Mouse (Mus musculus): ENCODE measurements around the gene Capn12. TPM values are rescaled to one million over a fixed set of nuclear protein-coding genes. Genes with fewer than 3 reads are reported as not detected.

Gene Capn12
- polyA plus RNA-seq, 1 experiment from 2014 or later = 0.64 TPM

GRCm38 (mm10) chr7:28941129-28941528, 59.9 kb downstream of the Capn12 start:
- ATAC-seq (ENCODE audit: low FRiP score, low TSS enrichment) = no peak
- Histone ChIP-seq H3K4me1 (ENCODE audit: control insufficient read depth, insufficient read depth, low read length) (peaks cover 55% of the 10 kb centered on the region), H3K4me2 (replicated peaks; ENCODE audit: low read depth, low read length) (no peak overlapping the region), H3K27me3 (ENCODE audit: control insufficient read depth, insufficient read depth, low read length) (no peaks in the 10 kb centered on the region), H3K9me3 (ENCODE audit: control insufficient read depth, low read length) (no peaks in the 10 kb centered on the region), H3K4me3 (ENCODE audit: low read length) (no peak overlapping the region), H3K27ac (ENCODE audit: low read depth, low read length) (peak overlapping the region; percentile 66), H3K9ac (ENCODE audit: low read depth, low read length) (no peak overlapping the region), H3K36me3 (ENCODE audit: control insufficient read depth, insufficient read depth, low read length) (0 out of 2 replicates have a peak, but pooled peaks cover 2% of the 10 kb centered on the region)
- 67% methylated on average over 4 of the region's 4 CpGs for WGBS

- H3K4me1 ChIP-seq (ENCODE audit: control insufficient read depth, insufficient read depth, low read length) = peaks cover 55% of the 10 kb centered on the region
- no peaks in the 10 kb centered on the region for H3K9me3 ChIP-seq (ENCODE audit: control insufficient read depth, low read length)
- H3K4me2 ChIP-seq (replicated peaks; ENCODE audit: low read depth, low read length) = no peak overlapping the region
- WGBS = 71% methylated on average over 4 of the region's 4 CpGs
- no peaks in the 10 kb centered on the region for H3K36me3 ChIP-seq (ENCODE audit: control insufficient read depth, insufficient read depth, low read length)
- no peak for ATAC-seq (ENCODE audit: low FRiP score, low TSS enrichment)
- peak overlapping the region; percentile 66 for H3K27ac ChIP-seq (ENCODE audit: low read depth, low read length)
- no peak overlapping the region for H3K9ac ChIP-seq (ENCODE audit: low read depth, low read length)
- H3K27me3 ChIP-seq (ENCODE audit: control insufficient read depth, insufficient read depth, low read length) = no peaks in the 10 kb centered on the region
- H3K4me3 ChIP-seq (ENCODE audit: low read length) = no peak overlapping the region
Observed at GRCm38 (mm10) chr7:28941542-28941941, 60.3 kb downstream of the Capn12 start.

Other genes with a start within 250 kb of the Capn12 start
- gene Fbxo27, start 188.6 kb upstream of the Capn12 start, polyA plus RNA-seq (2014; fragmentation: Nextera tagmentation; extraction: Ambion mirVana) = 5.0 and 5.5 TPM in 2 replicates
- gene Fbxo17, start 164.6 kb upstream of the Capn12 start, polyA plus RNA-seq (2014; fragmentation: Nextera tagmentation; extraction: Ambion mirVana) = 7.2 and 8.1 TPM in 2 replicates
- 157 and 170 TPM in 2 replicates for gene Mrps12, start 139.6 kb upstream of the Capn12 start, polyA plus RNA-seq (2014; fragmentation: Nextera tagmentation; extraction: Ambion mirVana)
- 28.8 and 33.0 TPM in 2 replicates for gene Sars2, start 139.4 kb upstream of the Capn12 start, polyA plus RNA-seq (2014; fragmentation: Nextera tagmentation; extraction: Ambion mirVana)
- gene Ccer2, start 125.2 kb upstream of the Capn12 start, polyA plus RNA-seq (2014; fragmentation: Nextera tagmentation; extraction: Ambion mirVana) = not detected in 2 replicates
- gene Sirt2, start 114.7 kb upstream of the Capn12 start, polyA plus RNA-seq (2014; fragmentation: Nextera tagmentation; extraction: Ambion mirVana) = 49.7 and 56.7 TPM in 2 replicates
- gene Nfkbib, start 113.9 kb upstream of the Capn12 start, polyA plus RNA-seq (2014; fragmentation: Nextera tagmentation; extraction: Ambion mirVana) = 39.2 and 43.9 TPM in 2 replicates
- gene Rinl, start 92.5 kb upstream of the Capn12 start, polyA plus RNA-seq (2014; fragmentation: Nextera tagmentation; extraction: Ambion mirVana) = 2.9 and 5.6 TPM in 2 replicates
- 283 and 322 TPM in 2 replicates for gene Hnrnpl, start 72.9 kb upstream of the Capn12 start, polyA plus RNA-seq (2014; fragmentation: Nextera tagmentation; extraction: Ambion mirVana)
- gene Ech1, start 56.2 kb upstream of the Capn12 start, polyA plus RNA-seq (2014; fragmentation: Nextera tagmentation; extraction: Ambion mirVana) = 134 and 150 TPM in 2 replicates
- 3.8 and 3.9 TPM in 2 replicates for gene Lgals4, start 47.6 kb upstream of the Capn12 start, polyA plus RNA-seq (2014; fragmentation: Nextera tagmentation; extraction: Ambion mirVana)
- gene Lgals7, start 17.6 kb upstream of the Capn12 start, polyA plus RNA-seq (2014; fragmentation: Nextera tagmentation; extraction: Ambion mirVana) = 1.1 and 4.0 TPM in 2 replicates
- 176 and 239 TPM in 2 replicates for gene Actn4, start 80.9 kb downstream of the Capn12 start, polyA plus RNA-seq (2014; fragmentation: Nextera tagmentation; extraction: Ambion mirVana)
- 458 and 497 TPM in 2 replicates for gene Eif3k, start 100.4 kb downstream of the Capn12 start, polyA plus RNA-seq (2014; fragmentation: Nextera tagmentation; extraction: Ambion mirVana)
- gene Map4k1, start 100.6 kb downstream of the Capn12 start, polyA plus RNA-seq (2014; fragmentation: Nextera tagmentation; extraction: Ambion mirVana) = 9.8 and 12.6 TPM in 2 replicates
- 1.1 TPM in 2 replicates for gene Ryr1, start 243.8 kb downstream of the Capn12 start, polyA plus RNA-seq (2014; fragmentation: Nextera tagmentation; extraction: Ambion mirVana)

Measured in kidney, embryonic 14.5 days (tissue).